Mouse (Mus musculus) induced T-regulatory cell, adult 2 months (primary cell): Measurements from ENCODE around the gene Dnpep.

ENCODE experiments used
- DNase-seq: peaks from one replicate; pipeline ENCODE4 v3.0.0-alpha.2; 2012; ENCODE audit warnings: low read depth

Gene Dnpep

DNA sequence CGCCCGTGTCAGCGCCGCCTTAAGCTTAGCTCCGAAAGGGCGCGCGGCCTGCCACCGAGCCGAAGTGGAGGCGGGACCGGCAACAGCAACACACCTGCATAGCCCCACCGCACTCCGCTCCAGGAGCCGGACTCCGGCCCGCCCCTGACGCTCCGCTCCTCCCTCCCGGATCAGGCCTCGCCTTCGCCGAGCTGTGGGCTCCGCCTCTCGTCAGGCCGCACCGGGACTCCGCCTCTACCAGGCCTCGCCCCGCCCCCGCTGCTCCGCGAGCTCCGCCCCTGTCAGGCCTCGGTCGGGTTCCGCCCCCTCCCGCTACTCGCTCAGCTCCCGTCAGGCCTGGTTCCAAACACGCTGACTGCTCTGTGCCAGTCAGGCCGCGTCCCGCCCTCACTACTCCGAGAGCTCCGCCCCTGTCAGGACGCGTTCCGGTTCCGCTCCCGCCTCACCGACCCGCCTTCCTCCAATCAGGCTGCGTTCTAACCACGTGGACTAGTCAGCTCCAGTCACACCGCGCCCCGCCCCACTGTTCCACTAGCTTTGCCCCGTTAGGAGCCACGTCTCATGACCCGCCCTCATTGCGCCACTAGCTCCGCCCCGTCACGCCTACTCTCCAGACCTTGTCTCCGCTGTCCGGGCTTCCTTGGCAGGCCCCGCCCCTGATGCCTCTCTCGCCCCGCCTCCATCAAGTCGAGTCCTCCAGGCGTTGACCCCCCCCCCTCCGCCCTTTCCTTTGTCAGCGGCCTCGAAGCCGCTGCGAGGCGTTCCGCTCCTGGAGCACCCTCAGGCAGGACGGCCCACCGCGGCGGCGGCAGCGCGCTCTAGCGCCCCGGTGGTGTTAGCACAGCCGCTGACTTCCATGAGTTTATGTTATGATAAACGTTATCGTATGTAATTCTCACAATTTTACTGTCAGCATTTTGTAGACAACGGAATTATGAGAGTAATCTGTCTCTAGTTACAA, at the start of gene Dnpep:
Gene Dnpep, minus strand, starts transcription at position 750 of the 961 bp plus-strand sequence.
- DNase-seq = peak; percentile 100

DNA sequence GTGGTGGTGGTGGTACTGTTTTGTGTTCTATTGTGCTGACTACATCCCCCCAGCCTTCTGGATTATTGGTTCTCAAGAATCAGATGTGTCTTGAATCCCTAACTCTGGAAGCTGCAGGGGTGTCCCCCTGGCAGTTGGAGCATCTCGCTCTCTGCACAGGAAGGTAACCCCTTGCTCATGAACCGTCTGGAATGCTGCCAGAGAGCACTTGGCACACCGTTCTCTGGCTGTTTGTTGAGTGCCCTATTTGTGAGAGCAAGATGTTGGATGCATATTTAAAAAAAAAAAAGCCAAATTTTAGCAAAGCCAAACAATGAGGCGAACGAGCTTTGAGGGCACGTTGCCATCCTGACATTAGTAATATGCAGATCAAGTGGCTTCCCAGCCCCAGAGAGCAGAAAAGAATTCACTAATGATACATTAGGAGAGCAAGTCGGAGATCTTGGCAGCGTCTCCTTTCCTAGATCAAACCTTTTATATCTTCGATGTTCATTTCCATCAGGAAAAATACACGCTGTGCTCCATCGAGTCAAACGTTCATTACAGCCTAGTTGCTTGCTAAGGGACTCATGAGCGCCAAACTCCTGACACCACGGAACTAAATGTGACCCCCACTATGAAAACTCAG, 47.8 kb upstream of the Dnpep start:
- no peak for DNase-seq

DNA sequence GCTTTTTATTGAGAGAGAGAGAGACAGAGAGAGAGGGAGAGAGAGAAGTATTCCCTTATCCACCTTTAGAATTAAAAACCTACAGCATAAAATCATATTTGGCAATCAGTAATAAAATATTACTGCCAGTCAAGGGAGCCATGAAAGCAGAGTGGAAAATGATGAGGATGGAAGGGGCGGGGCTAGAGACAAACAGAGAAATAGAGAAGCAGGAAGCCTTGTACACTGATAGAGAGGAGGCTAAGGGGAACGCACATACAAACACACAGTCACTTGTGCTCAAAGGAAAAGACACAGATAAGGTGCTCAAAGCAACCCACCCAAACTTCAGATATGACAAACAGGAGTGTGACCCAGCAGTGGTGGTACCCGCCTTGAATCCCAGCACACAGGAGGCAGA, 46.1 kb upstream of the Dnpep start:
- no peak for DNase-seq

DNA sequence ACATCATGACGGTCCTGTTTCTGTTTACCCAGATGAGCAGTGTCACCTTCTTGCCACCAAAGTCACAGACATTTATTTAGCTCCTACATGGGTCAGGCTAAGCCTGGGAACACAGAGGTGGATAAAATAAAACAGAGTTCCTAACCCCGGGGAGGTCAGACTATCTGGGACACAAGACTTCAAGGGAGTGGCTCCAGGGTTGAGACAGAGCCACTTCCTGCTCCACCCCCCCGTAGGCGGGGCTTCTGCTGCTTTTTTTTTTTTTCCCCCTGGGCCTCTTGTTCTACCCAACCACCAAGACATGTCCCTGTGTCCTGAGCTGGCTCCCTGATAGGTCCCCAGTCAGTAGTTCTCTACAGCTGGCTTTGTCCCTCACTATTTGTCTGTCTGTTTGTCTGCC, 44.0 kb upstream of the Dnpep start:
- peak; percentile 12 for DNase-seq

DNA sequence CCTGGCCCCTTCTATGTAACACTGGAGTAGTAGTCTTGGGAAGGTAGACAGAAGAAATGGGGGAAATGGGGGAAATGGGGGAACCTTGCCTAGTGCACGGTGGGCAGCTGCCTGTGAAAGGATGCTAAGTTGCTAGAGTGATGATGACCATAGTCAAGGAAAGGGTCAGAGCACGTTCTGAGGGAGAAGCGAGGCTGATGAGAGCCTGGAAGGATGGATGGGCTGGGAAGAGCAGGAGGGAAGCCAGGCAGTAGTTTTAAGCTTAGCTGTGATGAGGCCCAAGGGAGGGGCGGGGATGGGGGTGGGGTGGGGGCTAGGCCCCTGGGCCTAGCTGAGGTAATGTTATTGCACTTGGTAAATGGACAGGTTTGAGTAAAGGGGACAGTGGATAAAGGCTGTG, 43.3 kb upstream of the Dnpep start:
- no peak for DNase-seq

DNA sequence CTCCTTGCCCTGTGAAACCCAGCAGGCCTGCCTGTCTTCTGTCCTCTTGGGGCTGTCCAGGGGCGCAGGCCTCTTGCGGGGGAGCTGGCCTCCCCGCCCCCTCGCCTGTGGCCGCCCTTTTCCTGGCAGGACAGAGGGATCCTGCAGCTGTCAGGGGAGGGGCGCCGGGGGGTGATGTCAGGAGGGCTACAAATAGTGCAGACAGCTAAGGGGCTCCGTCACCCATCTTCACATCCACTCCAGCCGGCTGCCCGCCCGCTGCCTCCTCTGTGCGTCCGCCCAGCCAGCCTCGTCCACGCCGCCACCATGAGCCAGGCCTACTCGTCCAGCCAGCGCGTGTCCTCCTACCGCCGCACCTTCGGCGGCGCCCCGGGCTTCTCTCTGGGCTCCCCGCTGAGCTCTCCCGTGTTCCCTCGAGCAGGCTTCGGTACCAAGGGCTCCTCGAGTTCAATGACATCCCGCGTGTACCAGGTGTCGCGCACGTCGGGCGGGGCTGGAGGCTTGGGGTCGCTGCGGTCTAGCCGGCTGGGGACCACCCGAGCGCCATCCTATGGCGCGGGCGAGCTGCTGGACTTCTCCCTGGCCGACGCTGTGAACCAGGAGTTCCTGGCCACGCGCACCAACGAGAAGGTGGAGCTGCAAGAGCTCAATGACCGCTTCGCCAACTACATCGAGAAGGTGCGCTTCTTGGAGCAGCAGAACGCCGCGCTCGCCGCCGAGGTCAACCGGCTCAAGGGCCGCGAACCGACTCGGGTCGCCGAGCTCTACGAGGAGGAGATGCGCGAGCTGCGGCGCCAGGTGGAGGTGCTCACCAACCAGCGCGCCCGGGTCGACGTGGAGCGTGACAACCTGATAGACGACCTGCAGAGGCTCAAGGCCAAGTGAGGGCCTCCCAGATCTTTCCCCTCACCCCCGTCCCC, 42.6 kb upstream of the Dnpep start, which contains the start of gene Des:
Gene Des, plus strand, starts transcription at position 218 of the 920 bp plus-strand sequence.
- DNase-seq = no peak

- no peak for DNase-seq
Measured at GRCm38 (mm10) chr1:75359346-75359745, 41.6 kb upstream of the Dnpep start.

DNA sequence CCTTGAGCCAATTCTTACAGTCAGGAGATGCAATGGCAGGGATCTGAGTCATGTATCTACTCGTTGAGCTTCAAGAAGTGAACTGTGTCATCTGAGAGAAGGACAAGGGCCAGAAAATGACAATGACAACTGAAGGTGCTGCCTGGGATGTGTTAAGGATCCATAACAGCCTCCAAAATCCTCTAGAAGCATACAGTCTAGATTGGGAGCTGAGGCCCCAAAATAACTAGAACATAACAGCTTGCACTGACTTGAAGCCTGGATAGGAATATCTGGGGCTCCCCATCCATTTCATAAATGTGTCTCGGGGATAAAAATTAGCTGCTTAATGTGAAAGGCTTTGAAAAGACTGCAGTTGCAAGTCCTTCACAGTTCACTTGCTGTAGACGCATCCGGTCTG, 40.2 kb upstream of the Dnpep start:
- DNase-seq = no peak

GRCm38 (mm10) chr1:75357261-75357660, 39.5 kb upstream of the Dnpep start:
- DNase-seq = no peak

DNA sequence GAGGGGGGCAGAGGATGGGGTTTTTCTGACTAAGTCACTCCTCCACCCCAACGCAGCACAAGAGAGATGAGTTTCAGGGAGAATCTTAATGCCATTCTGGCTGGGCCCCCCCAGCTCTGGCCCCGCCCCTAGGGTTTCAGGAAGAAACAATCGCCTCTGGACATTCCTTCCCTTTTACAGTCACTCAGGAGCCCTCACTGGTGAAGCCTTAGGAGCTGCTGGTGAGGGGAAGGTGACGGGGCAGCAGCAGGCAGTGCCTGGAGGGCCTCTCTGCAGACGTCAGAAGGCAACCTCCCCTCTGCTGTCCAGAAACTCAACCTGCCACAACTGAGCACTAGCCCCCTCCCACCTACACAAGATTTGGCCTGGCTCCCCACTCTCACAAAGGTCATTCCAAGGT, 31.5 kb upstream of the Dnpep start:
- no peak for DNase-seq

DNA sequence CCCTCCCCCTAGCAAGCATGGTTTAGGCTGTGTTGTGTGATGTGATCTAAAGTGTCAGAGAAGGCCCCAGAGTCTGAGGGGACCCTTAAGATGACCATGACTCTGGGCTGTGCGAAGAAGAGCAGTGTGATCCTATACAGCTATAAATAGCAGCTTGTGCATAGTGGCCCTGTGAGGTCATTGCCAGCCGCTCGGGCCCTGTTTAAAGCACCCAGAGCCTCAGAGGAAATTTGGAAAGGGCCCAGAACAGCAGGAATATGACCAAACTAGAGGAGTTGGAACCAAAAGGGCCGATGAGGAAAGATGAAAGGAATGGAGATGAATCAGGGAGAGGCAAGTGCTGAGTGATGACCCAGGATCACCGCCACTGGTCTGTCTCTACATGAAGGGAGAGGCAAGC, 29.5 kb upstream of the Dnpep start:
- no peak for DNase-seq

DNA sequence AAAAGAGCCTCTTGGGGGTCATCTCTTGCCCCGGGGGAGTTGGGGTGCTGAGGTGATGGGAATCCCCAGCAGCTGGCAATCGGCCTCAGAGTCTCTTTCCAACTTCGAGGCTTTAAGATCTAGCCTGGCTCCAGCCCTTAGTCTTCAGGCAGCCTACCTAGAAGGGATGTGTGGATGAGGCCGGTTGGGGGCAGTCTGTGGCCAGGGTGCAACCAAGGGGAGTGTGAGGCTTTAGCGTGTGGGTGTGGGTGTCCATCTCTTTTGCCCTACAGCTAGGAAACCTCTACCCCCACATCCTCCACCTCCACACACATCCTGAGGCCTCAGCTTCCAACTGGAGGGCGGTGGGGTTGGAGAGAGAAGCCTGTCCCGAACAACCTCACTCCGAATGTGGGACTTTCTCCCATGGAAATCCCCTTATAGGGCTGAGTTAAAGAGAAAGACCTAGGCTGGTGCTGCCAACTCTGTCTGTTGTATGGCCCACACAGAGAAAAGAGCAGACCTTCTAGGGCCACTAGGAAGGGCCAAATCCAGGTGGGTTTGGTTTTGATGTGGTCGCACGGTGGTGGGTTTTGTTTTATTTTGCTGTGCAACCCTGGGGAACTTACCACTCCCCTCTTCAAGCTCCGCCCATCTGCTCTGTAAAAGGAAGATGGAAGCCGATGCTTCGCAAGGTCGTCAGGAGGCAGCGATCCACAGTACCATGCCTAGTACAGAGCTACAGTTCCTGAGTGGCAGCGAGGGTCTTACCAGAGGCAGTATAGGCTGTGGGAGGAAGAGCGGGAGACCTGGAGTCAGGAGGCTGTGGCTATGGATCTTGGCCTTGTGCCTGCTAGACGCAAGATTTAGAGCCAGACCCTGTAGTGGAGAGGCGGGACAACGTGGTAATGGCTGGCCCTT, 27.5 kb upstream of the Dnpep start:
- no peak for DNase-seq

- no peak for DNase-seq
Measured at GRCm38 (mm10) chr1:75344291-75345035, 26.7 kb upstream of the Dnpep start.

DNA sequence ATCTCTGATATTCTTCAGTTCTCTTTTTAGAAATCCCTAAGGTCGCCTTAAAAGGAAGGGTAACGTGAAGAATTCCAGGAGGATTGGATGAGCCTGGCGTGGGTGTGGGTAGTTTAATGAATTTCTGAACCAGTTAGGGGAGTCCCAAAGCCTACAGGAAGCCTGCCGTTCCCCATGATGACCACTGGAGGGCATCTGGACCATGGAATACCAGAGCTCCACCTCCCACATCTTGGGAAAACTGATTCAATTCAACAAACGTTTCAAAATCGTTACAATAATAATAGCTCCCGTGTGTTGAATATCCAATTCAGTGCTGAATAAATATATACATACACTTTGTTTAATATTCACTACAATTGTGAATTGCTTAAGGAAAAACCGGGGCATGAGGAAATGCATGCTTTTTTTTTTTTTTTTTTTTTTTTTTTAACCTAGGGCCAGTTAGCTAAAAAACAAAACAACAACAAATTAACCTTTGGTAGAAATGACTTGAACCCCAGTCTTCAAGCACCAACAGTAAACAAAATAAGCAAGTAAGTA, 25.2 kb upstream of the Dnpep start:
- DNase-seq = peak; percentile 44

GRCm38 (mm10) chr1:75340519-75340918, 22.7 kb upstream of the Dnpep start:
- DNase-seq = no peak

GRCm38 (mm10) chr1:75339337-75339736, 21.5 kb upstream of the Dnpep start:
- DNase-seq = no peak

GRCm38 (mm10) chr1:75338091-75338694, 20.4 kb upstream of the Dnpep start:
- no peak for DNase-seq

GRCm38 (mm10) chr1:75337097-75337496, 19.3 kb upstream of the Dnpep start:
- no peak for DNase-seq

- no peak for DNase-seq
Measured at GRCm38 (mm10) chr1:75336461-75336860, 18.7 kb upstream of the Dnpep start.

- no peak for DNase-seq
Measured at GRCm38 (mm10) chr1:75331271-75331670, 13.5 kb upstream of the Dnpep start.
